Mouse (Mus musculus) T-helper 2 cell (primary cell): ENCODE data around the gene Krtap1-3.
"Not testable (repeated sequence)": the region's sequence is repeated elsewhere in the genome, so short reads cannot be mapped to it uniquely, and the experiment has no call there.

ENCODE experiments used
- in situ Hi-C: fragments of 300-600 bp; cut with MboI, MseI; formaldehyde crosslinking; loops from one replicate; pipeline ENCODE4 v1.15.1; 2025; ENCODE audit warnings: high pct_unique_total_duplicates

Krtap1-3 gene

DNA sequence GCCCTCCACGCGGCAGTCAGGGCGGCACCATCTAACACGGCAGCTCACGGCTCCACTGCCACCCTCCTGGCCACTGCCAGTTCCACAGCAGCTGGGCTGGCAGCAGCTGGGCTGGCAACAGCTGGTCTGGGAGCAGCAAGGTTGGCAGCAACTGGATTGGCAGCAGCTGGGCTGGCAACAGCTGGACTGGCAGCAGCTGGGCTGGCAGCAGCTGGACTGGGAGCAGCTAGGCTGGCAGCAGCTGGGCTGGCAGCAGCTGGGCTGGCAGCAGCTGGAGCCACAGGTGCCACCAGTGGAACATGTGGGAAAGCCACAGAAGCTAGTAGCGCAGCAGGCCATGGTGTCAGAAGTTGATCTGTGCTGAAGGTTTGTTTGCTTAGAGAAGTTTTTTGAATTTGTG is at the start of gene Krtap1-3:
TSS of gene Krtap1-3 (minus strand) at position 359 of the 400 bp plus-strand sequence.
- in situ Hi-C loops = no loop called here

DNA sequence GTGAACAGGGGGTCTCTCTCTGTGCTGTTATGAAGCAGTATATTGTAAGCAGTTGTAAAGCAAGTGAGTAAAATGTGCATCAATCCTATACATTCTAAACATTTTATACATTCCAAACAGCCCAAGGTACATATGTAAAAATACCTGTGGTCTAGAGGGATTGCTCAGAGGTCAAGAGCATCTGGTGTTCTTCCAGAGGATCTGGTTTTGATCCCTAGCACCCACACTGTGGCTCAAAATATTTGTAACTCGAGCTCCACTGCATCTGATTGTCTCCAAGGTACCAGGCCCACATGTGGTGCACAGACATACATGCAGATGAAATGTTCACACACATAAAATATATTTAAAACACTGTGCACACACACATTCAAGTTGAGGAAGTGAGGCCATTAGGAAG is 49.8 kb upstream of the Krtap1-3 start:
- in situ Hi-C loops = no loop called here

DNA sequence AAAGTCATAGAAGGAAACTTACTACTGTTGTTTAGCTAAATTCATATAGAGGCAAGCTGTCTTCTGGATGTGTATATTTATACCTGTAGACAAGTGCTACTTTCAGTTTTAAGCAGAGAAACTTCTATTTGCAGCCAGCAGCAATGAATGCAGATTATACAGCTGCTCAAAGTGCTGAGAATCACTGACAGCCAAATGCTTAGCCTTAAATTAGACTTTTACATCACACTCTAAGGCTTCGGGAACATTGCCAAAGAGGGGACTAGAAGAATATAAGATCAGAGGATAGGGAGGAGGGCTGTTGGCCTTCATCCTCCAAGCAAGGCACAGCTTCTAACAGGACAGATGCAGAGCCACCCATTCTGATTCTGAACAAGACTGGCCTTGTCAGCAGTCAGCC is 45.9 kb upstream of the Krtap1-3 start:
- in situ Hi-C loops = no loop called here

DNA sequence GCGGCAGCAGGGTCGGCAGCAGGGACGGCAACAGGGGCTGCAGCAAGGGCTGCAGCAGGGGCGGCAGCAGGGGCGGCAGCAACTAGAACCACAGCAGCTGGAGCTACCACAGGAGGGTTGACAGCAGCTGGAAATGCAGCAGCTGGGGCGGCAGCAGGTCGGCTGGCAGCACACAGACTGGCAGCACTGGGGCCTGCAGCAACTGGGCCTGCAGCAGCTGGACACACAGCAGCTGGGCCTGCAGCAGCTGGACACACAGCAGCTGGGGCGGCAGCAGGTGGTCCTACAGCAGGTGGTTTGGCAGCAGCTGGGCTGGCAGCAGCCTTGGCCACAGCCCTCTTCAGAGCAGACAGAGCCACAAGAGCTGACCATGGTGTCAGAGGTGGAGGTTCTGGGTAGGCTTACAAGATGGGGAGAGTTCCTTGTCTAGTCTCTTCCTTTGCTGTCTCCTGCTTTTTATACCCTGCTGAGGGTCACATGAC is 43.6 kb upstream of the Krtap1-3 start, which contains the start of gene Krtap4-2:
TSS of gene Krtap4-2 (minus strand) at position 432 of the 482 bp plus-strand sequence.
- in situ Hi-C loops = no loop called here

DNA sequence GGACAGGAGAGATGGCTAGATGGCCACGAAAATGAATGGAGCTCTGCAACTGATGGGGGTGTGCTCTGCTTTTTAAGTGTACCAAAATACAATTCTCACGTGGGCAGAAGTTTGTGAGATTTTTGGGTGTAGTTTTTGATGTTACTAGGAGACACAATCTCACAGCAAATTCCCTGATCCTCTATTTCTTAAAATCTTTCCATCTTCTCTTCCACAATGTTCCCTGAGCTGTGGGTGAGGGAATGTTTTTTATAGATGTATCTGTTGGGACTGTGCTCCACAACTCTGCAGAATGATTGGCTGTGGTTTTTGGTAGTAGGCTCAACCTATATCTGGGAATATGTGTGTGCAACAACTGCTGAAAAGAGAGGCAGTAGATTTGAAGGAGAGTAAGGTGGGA is 42.2 kb upstream of the Krtap1-3 start:
- in situ Hi-C loops = no loop called here

DNA sequence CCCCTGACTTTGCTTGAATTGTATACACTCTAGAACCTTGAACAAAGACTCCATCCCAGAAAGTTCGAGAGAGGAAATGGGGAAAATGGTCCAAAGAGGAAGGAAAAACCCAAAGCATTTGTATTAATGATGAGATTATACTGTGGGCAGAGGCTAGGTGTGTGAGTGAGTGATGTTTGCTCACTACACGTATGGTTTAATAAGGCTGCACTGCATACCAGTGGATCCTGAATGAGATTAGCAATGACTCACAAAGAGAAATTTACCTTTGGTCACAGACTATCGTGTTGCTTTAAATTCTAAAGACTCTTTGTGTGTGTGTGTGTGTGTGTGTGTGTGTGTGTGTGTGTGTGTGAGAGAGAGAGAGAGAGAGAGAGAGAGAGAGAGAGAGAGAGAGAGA is 39.8 kb upstream of the Krtap1-3 start:
- in situ Hi-C loops = no loop called here

DNA sequence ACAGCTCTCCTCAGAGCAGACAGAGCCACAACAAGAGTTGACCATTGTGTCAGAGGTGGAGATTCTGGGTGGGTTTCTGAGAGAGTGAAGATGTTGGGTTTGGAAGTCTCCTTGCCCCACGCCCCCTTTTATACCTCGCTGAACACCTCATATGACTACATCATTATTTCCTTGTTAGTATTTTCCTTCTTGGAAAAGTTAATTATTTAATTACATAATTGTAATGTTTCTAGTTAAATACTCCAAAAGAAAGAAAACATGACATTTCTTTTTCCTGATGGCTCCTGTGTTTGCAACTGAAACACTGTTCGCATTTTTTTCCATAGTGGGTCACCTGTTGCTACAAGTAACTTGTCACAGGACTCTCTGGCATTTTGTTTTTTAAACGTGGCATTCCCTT is 37.0 kb upstream of the Krtap1-3 start, which contains the start of gene Krtap4-1:
TSS of gene Krtap4-1 (minus strand) at position 101 of the 400 bp plus-strand sequence.
- in situ Hi-C loops = no loop called here

DNA sequence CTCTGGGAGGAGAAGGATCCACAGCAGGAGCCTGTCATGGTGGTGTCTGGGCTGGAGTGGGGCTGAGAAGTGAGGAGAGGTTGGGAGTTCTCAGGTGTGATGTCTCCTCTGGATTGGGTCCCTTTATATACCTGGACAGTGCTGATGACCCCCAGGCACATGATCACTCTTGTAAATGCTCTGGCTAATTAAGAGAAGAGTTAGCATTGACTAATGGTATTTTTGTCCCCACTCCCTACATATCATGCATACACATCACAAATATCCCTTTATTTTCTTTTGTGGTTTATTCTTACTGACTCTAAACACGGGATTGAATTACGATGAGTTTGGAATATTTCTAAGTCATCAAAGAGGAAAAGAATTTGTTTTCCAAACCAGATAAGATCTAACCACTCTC is 29.2 kb upstream of the Krtap1-3 start, which contains the start of gene Gm11562:
TSS of gene Gm11562 (minus strand) at position 101 of the 400 bp plus-strand sequence.
- in situ Hi-C loops = no loop called here

DNA sequence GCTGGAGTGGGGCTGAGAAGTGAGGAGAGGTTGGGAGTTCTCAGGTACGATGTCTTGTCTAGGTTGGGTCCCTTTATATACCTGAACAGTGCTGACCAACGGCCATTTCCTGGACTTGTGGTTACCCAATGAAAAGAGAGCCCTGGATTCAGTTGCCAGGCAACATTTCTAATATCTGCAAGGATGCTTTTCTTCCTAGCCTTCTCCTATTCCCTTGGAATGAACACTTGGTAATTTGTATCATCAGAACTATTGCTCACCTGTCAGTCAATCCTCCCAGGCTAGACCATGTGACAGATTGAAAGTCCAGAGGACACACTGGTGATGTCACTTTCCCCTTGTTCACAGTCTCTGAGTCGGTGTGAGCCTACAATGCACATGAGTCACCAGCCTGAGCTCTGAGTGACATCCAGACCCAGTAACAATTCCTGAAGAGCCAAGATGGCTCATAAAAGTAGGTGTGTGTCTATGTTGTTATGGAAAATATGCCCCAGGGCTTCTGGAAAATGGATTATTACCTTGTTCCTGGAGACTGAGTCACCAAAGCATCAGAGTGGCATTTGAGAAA is 23.7 kb upstream of the Krtap1-3 start, which contains the start of gene Krtap2-4:
TSS of gene Krtap2-4 (minus strand) at position 51 of the 568 bp plus-strand sequence.
- in situ Hi-C loops = no loop called here

DNA sequence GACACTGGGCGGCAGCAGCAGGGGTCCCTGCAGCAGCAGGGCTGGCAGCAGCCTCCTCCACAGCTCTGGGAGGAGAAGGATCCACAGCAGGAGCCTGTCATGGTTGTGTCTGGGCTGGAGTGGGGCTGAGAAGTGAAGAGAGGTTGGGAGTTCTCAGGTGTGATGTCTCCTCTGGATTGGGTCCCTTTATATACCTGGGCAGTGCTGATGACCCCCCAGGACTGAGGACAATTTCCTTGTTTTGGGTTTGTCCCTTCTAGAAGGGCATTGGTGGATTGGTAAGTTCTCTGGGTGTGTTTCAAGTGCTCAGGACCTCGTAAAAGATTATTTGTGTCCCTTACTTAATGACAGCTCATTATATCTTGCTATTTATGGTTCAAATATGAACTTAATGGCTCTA is 18.9 kb upstream of the Krtap1-3 start, which contains the start of gene Gm11937:
TSS of gene Gm11937 (minus strand) at position 101 of the 400 bp plus-strand sequence.
- in situ Hi-C loops = not testable (repeated sequence)

DNA sequence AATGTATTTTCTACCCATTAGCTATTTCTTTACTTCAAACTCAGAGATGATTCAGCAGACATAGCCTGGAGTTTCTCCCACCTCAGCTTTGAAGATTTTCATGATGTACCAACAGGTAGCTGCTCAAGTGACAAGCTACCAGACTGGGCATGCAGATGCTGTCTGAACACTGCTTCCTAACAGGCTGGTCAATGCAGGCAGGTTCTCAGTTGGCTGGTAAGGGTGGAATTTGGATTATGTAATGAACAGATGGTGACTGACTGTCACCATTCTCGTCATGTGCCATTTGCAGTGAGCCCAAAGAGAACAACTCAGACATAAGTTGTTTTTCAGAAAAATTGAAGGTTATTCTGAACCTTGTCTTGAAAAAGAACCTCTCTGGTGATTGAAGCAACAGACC is 18.0 kb upstream of the Krtap1-3 start:
- in situ Hi-C loops = no loop called here

DNA sequence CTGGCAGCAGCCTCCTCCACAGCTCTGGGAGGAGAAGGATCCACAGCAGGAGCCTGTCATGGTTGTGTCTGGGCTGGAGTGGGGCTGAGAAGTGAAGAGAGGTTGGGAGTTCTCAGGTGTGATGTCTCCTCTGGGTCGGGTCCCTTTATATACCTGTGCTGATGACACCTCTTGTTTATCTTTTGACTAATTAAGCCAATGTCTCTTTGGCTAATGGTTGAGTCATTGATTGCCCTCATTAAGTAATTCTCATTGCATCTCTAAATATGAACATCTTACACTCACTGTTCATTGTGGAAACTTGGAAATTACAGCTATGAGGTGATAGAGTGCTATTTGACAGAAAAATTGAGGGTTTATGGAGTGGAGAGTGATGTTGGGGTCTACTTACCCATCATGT is 12.1 kb upstream of the Krtap1-3 start, which contains the start of gene Gm11938:
TSS of gene Gm11938 (minus strand) at position 101 of the 400 bp plus-strand sequence.
- in situ Hi-C loops = not testable (repeated sequence)

DNA sequence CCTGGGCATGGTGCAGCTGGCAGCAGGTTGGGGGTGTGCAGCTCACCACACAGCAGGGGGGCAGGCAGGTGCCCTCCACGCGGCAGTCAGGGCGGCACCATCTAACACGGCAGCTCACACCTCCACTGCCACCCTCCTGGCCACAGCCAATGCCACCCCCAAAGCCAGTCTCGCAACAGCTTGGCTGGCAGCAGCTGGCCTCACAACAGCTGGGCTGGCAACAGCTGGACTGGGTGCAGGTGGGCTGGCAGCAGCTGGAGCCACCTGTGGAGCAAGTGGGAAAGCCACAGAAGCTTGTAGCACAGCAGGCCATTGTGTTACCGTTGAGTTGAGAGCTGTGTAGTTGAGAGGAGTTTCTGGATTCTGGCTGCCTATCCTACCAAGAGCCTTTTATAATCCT is 6.6 kb upstream of the Krtap1-3 start, which contains the start of gene Krtap9-3:
TSS of gene Krtap9-3 (minus strand) at position 364 of the 400 bp plus-strand sequence.
- in situ Hi-C loops = not testable (repeated sequence)

DNA sequence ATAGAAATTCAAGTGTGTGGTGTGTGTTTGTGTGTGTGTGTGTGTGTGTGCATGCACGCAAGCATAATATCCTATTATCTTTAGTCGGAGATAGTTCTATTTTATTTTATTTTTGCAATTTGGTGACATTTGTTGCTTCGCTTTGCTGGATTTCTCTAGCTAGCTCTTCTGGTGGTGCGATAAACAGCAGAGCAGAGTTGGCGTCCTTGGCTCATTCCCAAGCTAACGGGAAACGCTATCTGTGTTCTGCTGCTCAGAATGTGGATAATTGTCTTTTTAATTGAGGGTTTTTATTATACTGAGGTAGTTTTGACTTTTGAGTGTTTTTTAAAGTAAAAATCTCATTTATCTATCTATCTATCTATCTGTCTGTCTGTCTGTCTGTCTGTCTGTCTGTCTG is 6.0 kb downstream of the Krtap1-3 start:
- in situ Hi-C loops = no loop called here

DNA sequence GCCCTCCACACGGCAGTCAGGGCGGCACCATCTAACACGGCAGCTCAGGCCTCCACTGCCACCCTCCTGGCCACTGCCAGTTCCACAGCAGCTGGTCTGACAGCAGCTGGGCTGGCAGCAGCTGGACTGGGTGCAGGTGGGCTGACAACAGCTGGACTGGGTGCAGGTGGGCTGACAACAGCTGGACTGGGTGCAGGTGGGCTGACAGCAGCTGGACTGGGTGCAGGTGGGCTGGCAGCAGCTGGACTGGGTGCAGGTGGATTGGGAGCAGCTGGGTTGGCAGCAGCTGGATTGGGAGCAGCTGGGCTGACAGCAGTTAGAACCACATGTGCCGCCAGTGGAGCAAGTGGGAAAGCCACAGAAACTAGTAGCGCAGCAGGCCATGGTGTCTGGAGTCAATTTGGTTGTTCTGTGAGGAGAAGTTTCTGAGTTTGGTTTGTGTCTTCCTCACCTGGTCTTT is 7.9 kb downstream of the Krtap1-3 start, which contains the start of gene Krtap1-4:
TSS of gene Krtap1-4 (minus strand) at position 410 of the 460 bp plus-strand sequence.
- in situ Hi-C loops = no loop called here

DNA sequence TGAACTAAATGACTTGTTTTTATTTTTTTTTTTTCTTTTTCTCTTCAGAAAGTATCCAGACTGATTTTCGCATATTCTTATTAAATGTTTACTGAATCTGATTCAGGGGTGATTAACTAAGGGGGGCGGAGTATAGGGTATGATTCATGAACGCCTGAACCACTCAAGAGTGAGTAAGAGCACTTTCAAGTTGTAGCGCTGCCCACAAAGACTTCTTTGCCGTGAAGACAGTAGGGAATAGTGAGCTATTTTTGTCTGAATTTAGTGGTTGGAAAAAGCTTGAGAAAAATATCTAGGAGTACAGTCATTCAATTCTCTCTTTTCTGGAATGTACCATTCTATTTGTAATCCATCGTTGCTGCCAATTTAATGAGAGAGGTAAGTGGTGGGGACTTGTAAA is 9.6 kb downstream of the Krtap1-3 start:
- in situ Hi-C loops = no loop called here

DNA sequence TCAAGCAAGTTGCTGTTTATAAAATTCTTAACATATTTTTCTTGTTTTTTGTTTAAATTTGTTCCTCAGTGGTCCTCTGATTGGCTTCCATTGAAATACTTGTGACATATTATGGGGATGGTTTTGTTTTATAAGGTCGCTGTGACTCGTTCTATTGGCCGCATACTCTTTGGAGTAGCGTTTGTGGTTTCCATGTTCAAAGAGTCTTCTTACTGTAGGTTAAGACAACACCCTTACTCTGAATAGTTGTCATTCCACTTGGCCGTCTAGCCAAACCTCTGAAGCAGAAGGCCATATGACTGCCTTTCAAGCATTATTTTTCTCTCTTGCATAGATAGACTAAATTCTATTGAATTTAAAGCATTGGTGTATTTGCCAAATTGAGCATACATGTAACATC is 10.1 kb downstream of the Krtap1-3 start:
- in situ Hi-C loops = no loop called here

DNA sequence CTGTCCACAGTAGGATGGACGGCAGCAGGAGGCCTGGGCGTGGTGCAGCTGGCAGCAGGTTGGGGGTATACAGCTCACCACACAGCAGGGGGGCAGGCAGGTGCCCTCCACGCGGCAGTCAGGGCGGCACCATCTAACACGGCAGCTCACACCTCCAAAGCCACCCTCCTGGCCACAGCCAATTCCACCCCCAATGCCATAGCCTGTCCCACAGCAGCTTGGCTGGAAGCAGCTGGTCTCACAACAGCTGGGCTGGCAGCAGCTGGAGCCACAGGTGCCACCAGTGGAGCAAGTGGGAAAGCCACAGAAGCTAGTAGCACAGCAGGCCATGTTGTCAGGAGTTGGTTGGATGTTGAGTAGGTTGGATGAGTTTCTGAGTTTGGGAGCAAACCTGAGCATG is 10.5 kb downstream of the Krtap1-3 start, which contains the start of gene Krtap1-5:
TSS of gene Krtap1-5 (minus strand) at position 381 of the 400 bp plus-strand sequence.
- in situ Hi-C loops = no loop called here

DNA sequence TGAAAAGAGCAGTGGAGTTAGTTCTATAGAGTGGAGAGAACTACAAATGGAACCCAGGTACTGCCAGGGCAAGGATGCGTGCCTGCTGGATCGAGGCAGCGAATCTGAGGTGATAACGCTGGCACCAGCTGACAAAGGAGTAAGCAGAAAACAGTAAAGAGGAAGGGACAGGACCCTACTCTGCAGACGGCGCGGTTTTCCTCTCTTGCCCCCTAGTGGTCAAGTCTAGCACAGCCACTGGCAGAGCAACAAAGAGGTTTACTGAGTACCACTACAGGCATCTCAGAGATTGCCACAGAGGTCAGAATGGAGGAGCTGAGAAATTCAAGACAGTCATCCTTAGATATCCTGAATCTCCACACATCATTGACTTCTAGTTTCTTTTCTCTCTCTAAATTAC is 17.0 kb downstream of the Krtap1-3 start:
- in situ Hi-C loops = no loop called here

DNA sequence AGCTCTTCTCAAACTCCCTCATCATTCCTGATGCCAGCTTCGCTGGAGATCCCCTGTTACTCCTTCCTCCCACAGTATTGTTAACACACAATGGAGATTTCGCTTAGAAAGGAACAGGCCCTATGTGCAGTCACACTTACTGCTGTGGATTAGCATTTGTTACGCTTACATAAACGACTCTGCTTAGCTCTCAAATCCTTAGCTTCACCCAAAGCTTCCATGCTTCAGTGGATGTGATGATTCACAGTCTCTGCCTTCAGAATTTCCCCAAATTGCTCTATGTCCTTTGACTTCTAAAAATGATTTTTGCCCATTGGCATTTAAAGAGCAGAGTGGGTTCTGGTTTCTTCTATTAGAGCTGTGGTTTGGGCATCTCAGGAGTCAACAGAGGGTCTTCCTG is 18.0 kb downstream of the Krtap1-3 start:
- in situ Hi-C loops = no loop called here

DNA sequence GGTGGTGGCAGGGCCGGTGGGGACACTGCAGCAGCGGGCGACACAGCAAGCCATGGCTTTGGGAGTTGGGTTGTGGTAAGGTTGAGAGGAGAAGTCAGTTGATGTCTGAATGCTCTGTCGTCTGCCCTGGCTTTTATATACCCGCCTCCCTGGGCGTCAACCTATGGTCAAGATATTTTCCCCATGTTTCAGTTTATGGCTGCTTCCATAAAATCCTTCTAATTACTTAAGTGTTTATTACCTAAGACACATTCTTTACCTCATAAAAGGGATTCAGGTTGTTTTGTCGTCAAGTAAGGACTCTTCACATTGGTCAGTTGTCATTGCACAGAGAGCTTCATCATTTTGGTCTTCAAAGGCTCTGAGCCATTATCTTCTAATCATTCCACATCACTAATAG is 24.6 kb downstream of the Krtap1-3 start, which contains the start of gene Krtap3-1:
TSS of gene Krtap3-1 (minus strand) at position 101 of the 400 bp plus-strand sequence.
- in situ Hi-C loops = no loop called here

DNA sequence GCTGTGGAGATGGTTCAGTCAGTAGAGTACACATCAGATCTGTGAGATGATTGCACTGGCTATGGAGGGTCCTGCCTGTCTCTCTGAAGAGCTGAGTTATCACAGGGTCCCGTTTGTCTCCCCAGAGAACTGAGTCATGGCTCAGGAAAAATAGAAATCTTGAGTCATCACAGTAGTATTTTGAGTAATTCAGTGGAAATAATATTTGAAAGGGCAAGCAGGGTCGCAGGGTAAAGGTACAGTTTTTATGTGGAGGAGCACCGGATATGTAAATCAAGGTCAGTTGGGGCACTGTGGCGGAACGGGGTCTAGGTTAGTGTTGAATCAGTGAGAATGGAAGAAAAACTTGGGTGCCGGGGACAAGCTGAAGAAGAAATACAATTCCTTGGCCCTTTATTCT is 28.6 kb downstream of the Krtap1-3 start:
- in situ Hi-C loops = no loop called here

DNA sequence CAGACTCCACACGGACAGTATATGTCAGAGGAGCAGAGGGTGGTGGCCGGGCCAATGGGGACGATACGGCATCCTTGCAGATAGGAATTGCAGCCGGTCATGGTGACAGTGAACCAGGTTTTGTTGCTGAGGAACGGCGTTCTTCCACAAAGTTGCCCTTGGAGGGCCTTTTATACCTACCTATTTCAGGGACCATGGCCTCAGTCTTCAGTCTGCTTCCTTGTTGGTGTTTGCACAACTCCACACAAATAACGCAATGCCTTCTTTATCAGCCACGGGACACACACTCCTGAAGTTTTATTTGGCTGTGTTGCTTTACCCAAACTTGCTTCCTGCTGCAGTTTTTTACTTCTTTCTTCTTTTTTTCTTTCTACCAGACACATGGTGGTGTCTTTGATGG is 31.8 kb downstream of the Krtap1-3 start, which contains the start of gene Gm11939:
TSS of gene Gm11939 (minus strand) at position 101 of the 400 bp plus-strand sequence.
- in situ Hi-C loops = no loop called here
